Mouse (Mus musculus): ENCODE measurements around the gene Vps8. TPM values are rescaled to one million over a fixed set of nuclear protein-coding genes. Genes with fewer than 3 reads are reported as not detected.
"Not testable (repeated sequence)": the region's sequence is repeated elsewhere in the genome, so short reads cannot be mapped to it uniquely, and the experiment has no call there.

The Vps8 gene
- polyA plus RNA-seq, 1 experiment = 33.3 TPM

- DNase-seq (ENCODE audit: extremely low spot score in 1 of 2, low spot score in 1 of 2) = no peak
Observed at GRCm38 (mm10) chr16:21648800-21649199, 225.9 kb downstream of the Vps8 start.

- no peak for DNase-seq (ENCODE audit: extremely low spot score in 1 of 2, low spot score in 1 of 2)
Observed at GRCm38 (mm10) chr16:21650289-21650688, 227.4 kb downstream of the Vps8 start.

GRCm38 (mm10) chr16:21651161-21651560, 228.2 kb downstream of the Vps8 start:
- DNase-seq (ENCODE audit: extremely low spot score in 1 of 2, low spot score in 1 of 2) = no peak

GRCm38 (mm10) chr16:21653151-21653550, 230.2 kb downstream of the Vps8 start:
- no peak for DNase-seq (ENCODE audit: extremely low spot score in 1 of 2, low spot score in 1 of 2)

- DNase-seq (ENCODE audit: extremely low spot score in 1 of 2, low spot score in 1 of 2) = no peak
Observed at GRCm38 (mm10) chr16:21654384-21654783, 231.5 kb downstream of the Vps8 start.

GRCm38 (mm10) chr16:21655291-21655690, 232.4 kb downstream of the Vps8 start:
- no peak for DNase-seq (ENCODE audit: extremely low spot score in 1 of 2, low spot score in 1 of 2)

- DNase-seq (ENCODE audit: extremely low spot score in 1 of 2, low spot score in 1 of 2) = no peak
Observed at GRCm38 (mm10) chr16:21655961-21656360, 233.0 kb downstream of the Vps8 start.

GRCm38 (mm10) chr16:21664633-21665363, 241.9 kb downstream of the Vps8 start:
- no peak for DNase-seq (ENCODE audit: extremely low spot score in 1 of 2, low spot score in 1 of 2)

GRCm38 (mm10) chr16:21665423-21665986, 242.6 kb downstream of the Vps8 start:
- DNase-seq (ENCODE audit: extremely low spot score in 1 of 2, low spot score in 1 of 2) = no peak

GRCm38 (mm10) chr16:21671878-21672277, 249.0 kb downstream of the Vps8 start:
- no peak for DNase-seq (ENCODE audit: extremely low spot score in 1 of 2, low spot score in 1 of 2)

GRCm38 (mm10) chr16:21673046-21673445, 250.1 kb downstream of the Vps8 start:
- DNase-seq (ENCODE audit: extremely low spot score in 1 of 2, low spot score in 1 of 2) = not testable (repeated sequence)

- DNase-seq (ENCODE audit: extremely low spot score in 1 of 2, low spot score in 1 of 2) = not testable (repeated sequence)
Observed at GRCm38 (mm10) chr16:21673651-21674050, 250.7 kb downstream of the Vps8 start.

GRCm38 (mm10) chr16:21676791-21677190, 253.9 kb downstream of the Vps8 start:
- DNase-seq (ENCODE audit: extremely low spot score in 1 of 2, low spot score in 1 of 2) = no peak

GRCm38 (mm10) chr16:21687406-21687805, 264.5 kb downstream of the Vps8 start:
- DNase-seq (ENCODE audit: extremely low spot score in 1 of 2, low spot score in 1 of 2) = peak in 1 of 2 experiments; percentile 63

- no peak for DNase-seq (ENCODE audit: extremely low spot score in 1 of 2, low spot score in 1 of 2)
Observed at GRCm38 (mm10) chr16:21689141-21689540, 266.2 kb downstream of the Vps8 start.

GRCm38 (mm10) chr16:21690216-21690755, 267.4 kb downstream of the Vps8 start:
- DNase-seq (ENCODE audit: extremely low spot score in 1 of 2, low spot score in 1 of 2) = peak in 1 of 2 experiments; percentile 43

GRCm38 (mm10) chr16:21693981-21694462, 271.1 kb downstream of the Vps8 start:
- DNase-seq (ENCODE audit: extremely low spot score in 1 of 2, low spot score in 1 of 2) = peak in 1 of 2 experiments; percentile 55

Other genes with a start within 250 kb of the Vps8 start
- gene Ephb3, start 218.4 kb upstream of the Vps8 start, polyA plus RNA-seq (2012; rRNA removed) = 14.5 and 15.4 TPM in 2 replicates